Mouse (Mus musculus) c-Kit-positive CD71-positive TER-119-positive erythroid progenitor cells, embryonic 14.5 days (primary cell): ENCODE measurements around the gene Ptgdr2.

ENCODE experiments used
- DNase-seq: peaks from one replicate; pipeline ENCODE4 v3.0.0-alpha.2; 2013; ENCODE audit warnings: low spot score

Gene Ptgdr2

DNA sequence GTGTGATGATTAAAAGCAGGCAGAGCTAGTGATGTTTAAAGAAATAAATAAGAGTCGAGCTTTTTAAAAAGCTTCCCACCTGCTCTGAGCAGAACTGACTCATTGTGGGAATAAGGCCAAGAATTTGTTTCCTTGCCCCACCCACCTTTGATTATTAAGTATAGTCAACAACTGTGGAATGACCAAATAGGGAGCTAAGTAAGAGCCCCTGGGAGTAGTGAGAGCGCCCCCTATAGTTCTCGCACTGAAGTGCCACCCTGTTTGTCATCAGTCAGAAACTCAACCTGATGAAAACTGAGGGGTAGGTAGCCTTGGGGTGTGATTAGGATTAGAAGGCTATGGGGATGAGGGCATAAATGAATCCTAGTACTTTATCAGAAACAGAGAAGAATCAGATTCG lies 39.4 kb downstream of the Ptgdr2 start:
- peak; percentile 14 for DNase-seq

DNA sequence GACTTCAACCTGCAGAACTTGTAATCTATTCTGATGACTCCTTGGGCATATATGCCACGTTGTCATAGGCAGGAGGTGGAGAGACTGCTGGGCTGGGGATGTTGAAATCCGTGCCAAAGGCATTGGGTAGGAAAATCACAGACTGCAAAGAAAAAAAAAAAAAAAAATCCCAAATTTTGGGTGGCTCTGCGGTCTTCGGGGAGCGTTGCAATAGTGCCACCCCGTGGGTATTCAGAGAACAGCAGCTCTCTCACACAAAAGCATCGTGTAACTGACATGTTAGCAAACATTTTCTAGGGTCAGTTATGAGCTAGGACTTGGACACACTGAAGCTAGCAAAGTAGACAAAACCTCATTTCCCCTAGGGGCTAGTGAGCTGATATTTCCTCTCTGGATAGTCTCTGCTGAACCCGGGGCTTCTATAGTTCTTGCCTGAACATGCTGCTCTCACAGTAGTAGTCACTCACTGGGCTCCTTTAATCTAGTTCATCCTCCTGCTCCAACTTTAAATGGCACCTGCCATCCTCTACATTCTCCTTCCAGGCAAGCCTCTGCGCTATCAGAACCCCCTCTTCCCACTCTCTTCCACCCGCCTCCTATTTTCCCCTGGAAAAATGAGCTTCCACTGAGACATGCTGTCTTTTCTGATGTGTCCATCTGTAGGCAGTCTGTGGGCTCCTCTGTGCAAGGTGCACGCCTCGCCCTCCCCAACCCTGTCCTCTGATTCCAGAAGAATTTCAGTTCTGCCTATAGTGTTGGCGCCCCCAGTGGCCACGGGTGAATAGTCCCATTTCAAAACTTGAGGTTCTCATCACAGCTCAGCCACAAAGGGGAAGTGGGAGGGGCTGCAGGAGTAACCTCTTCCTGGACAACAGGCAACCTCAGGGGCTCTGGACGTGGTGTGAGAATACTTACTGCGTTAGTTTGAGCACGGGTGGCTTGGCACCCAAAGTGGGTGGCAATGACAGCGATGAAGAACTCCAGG lies 42.5 kb downstream of the Ptgdr2 start:
- DNase-seq, result peak; percentile 40

DNA sequence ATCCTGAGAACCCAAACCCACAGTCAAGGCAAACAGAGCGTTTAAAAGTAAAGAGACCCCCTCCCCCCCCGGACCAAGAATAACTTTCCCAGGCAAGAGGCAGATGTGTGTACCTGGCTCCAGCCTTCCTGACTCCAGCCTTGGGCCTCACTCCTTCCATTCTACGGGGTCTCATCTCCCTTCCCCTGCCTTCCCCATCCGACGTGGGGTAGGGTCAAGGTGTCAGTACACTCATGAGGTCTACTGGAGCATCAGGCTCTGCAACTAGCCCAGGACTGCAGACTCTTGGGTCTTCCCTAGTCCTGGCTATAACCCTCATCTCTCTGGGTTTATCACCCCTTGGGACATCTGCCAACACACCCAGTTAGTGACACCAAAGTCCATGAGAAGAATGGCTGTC lies 43.2 kb downstream of the Ptgdr2 start:
- DNase-seq, result no peak

DNA sequence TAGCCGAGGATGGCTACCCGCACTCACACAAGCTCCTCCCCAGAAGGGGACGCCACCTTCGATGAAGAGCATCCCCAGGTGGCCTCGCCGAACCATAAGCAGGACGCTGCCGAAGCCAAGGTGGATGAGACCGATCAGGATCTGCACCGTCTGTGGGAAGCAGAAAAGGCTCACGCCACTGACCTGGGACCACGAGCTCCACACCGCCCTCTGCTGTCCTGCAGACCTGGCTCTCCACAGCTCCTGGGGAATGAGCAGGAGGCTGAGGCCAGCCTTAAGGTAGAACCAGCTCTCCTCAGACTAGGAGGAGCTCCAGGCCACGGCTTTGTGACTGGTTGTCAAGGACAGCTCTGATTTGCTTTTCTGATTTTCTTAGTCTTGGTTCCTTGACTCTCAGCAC lies 46.2 kb downstream of the Ptgdr2 start:
- no peak for DNase-seq

- DNase-seq, result no peak
Observed at GRCm38 (mm10) chr19:10984551-10984950, 47.6 kb downstream of the Ptgdr2 start.

GRCm38 (mm10) chr19:10985889-10986288 lies 48.9 kb downstream of the Ptgdr2 start:
- no peak for DNase-seq

- no peak for DNase-seq
Observed at GRCm38 (mm10) chr19:10988563-10988962, 51.6 kb downstream of the Ptgdr2 start.

DNA sequence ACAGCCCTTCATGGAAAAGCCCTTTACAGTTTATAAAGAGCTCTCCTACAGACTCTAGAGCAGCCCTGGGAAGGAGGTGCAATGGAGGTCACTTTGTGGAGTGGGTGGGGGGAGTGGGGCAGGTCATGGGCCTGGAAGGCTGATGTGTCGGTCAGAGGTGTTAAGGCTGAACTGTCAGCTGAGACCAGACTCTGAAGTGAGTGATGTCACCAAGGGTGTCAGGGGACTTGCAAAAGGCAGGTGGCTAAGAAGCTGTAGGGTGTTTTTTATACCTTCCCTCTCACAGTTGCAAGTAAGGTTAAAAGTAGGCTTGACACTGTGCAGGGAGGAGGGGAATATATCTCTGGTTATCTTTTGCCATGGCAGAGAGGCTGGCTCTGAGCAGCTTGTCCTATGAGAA lies 53.8 kb downstream of the Ptgdr2 start:
- DNase-seq, result no peak

GRCm38 (mm10) chr19:10991911-10992310 lies 55.0 kb downstream of the Ptgdr2 start:
- no peak for DNase-seq
